Mouse (Mus musculus): ENCODE measurements around the gene Ncstn. TPM values are rescaled to one million over a fixed set of nuclear protein-coding genes. Genes with fewer than 3 reads are reported as not detected.

Gene Ncstn
- polyA plus RNA-seq, 1 experiment from 2014 or later: 91.3 TPM

GRCm38 (mm10) chr1:172094295-172094694, 11.7 kb upstream of the Ncstn start:
- H3K27ac ChIP-seq (replicated peaks; ENCODE audit: low read depth, low read length): no peak overlapping the region
- peaks cover 89% of the 10 kb centered on the region for H3K36me3 ChIP-seq (ENCODE audit: control insufficient read depth, insufficient read depth, low read length)

GRCm38 (mm10) chr1:172093522-172093921, 10.9 kb upstream of the Ncstn start:
- Histone ChIP-seq H3K36me3 (ENCODE audit: control insufficient read depth, insufficient read depth, low read length) (peaks cover 92% of the 10 kb centered on the region), H3K4me2 (ENCODE audit: low read depth, low read length) (no peak overlapping the region), H3K4me1 (ENCODE audit: control insufficient read depth, insufficient read depth, low read length) (no peaks in the 10 kb centered on the region), H3K9ac (ENCODE audit: low read depth, low read length) (no peak overlapping the region), H3K27me3 (replicated peaks; ENCODE audit: control insufficient read depth, insufficient read depth, low read length) (no peaks in the 10 kb centered on the region), H3K27ac (replicated peaks; ENCODE audit: low read depth, low read length) (no peak overlapping the region), H3K4me3 (ENCODE audit: low read depth, low read length) (no peak overlapping the region), H3K9me3 (ENCODE audit: control insufficient read depth, low read length) (no peaks in the 10 kb centered on the region)
- ATAC-seq (ENCODE audit: low read depth) (no peak), DNase-seq (ENCODE audit: low spot score) (no peak)
- 67% methylated on average over 3 of the region's 3 CpGs for WGBS

More at GRCm38 (mm10) chr1:172094295-172094694, 11.7 kb upstream of the Ncstn start:
- DNase-seq (ENCODE audit: low spot score) (no peak), ATAC-seq (ENCODE audit: low read depth) (no peak)
- Histone ChIP-seq H3K4me2 (ENCODE audit: low read depth, low read length) (no peak overlapping the region), H3K27me3 (replicated peaks; ENCODE audit: control insufficient read depth, insufficient read depth, low read length) (no peaks in the 10 kb centered on the region), H3K9me3 (ENCODE audit: control insufficient read depth, low read length) (no peaks in the 10 kb centered on the region), H3K4me3 (ENCODE audit: low read depth, low read length) (no peak overlapping the region), H3K4me1 (ENCODE audit: control insufficient read depth, insufficient read depth, low read length) (no peaks in the 10 kb centered on the region), H3K9ac (ENCODE audit: low read depth, low read length) (no peak overlapping the region)

DNA sequence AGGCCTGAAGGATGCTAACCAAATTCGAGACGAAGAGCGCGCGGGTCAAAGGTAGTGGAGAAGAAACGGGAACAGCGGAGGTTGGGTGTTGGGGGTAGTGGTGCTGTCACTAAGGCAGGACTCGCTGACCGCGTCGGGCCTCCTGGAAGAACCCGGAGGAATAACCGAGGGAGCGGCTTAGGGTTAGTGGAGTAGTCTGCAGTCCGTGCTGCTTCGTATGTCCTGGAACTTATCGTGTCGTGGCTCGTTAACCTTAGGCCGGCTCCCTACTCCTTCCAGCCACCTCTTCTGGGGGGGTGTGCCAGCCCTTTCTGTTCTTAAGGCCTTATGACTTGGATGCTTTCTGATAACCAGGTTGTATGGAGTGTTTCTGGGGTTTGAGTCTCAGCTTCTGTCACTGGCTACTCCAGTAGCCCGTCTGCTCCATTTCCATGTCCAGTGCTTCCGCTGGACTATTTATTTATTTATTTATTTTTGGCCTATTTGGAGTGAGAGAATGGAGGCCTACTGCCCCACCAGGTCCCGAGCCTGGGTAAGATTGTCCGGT, 377 bp upstream of the Ncstn start:
- H3K9me3 ChIP-seq (ENCODE audit: control insufficient read depth, low read length): no peaks in the 10 kb centered on the region
- ATAC-seq (ENCODE audit: low read depth) (peak; percentile 60), DNase-seq (ENCODE audit: low spot score) (no peak)
- peak overlapping the region; percentile 55 for H3K4me3 ChIP-seq (ENCODE audit: low read depth, low read length)
- peak overlapping the region; percentile 60 for H3K27ac ChIP-seq (replicated peaks; ENCODE audit: low read depth, low read length)
- peaks cover 25% of the 10 kb centered on the region for H3K36me3 ChIP-seq (ENCODE audit: control insufficient read depth, insufficient read depth, low read length)
- peak overlapping the region; percentile 67 for H3K4me2 ChIP-seq (ENCODE audit: low read depth, low read length)
- H3K9ac ChIP-seq (ENCODE audit: low read depth, low read length): peak overlapping the region; percentile 85
- no peaks in the 10 kb centered on the region for H3K27me3 ChIP-seq (replicated peaks; ENCODE audit: control insufficient read depth, insufficient read depth, low read length)
- 2% methylated on average over 12 of the region's 24 CpGs for WGBS
- H3K4me1 ChIP-seq (ENCODE audit: control insufficient read depth, insufficient read depth, low read length): peaks cover 13% of the 10 kb centered on the region

DNA sequence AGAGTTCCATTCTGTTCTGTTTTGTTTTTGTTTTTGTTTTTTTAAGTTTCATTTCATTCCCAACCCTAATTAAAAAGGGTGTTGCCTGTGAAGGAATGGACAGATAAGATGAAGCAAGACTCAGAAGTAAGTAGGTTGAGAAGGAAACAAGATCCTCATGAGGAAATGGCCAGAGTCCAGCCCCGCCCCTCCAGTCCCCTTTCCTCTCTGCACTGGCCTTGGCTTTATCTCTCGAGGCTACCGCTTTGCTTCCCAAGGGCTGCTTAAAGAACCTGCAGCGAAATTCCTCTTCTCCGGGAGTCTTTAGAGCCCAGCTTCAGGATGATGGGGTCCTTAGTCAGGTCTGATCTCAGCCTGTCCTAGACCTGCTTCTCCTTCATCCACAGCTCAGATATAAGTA, 4.6 kb downstream of the Ncstn start:
- ATAC-seq (ENCODE audit: low read depth): no peak
- Histone ChIP-seq H3K27ac (replicated peaks; ENCODE audit: low read depth, low read length) (no peak overlapping the region), H3K9ac (ENCODE audit: low read depth, low read length) (no peak overlapping the region), H3K4me1 (ENCODE audit: control insufficient read depth, insufficient read depth, low read length) (no peaks in the 10 kb centered on the region), H3K27me3 (replicated peaks; ENCODE audit: control insufficient read depth, insufficient read depth, low read length) (no peaks in the 10 kb centered on the region), H3K4me3 (ENCODE audit: low read depth, low read length) (no peak overlapping the region), H3K9me3 (ENCODE audit: control insufficient read depth, low read length) (no peaks in the 10 kb centered on the region), H3K4me2 (ENCODE audit: low read depth, low read length) (no peak overlapping the region), H3K36me3 (ENCODE audit: control insufficient read depth, insufficient read depth, low read length) (peaks cover 70% of the 10 kb centered on the region)
- no peak for DNase-seq (ENCODE audit: low spot score)
- WGBS: 77% methylated on average over 5 of the region's 5 CpGs

DNA sequence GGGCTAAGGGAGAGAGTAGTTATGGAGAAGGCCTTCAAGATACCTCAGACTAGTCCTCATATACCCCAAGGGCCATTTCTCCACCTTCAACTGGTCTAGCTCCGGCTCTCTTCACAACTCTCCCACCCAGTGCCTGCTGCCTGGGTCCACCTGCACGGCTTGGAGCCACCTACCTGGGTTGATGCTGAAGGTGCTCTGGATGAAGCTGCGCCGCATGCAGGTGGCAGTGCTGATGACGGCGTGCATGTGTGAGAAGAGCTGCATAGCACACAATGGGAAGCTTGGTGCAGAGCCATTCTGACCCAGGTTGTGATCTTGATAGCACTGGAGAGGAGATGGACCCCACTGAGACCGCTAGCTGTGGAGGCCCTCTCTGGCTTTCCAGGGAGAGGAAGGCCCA, 10.0 kb downstream of the Ncstn start:
- no peak overlapping the region for H3K4me2 ChIP-seq (ENCODE audit: low read depth, low read length)
- no peaks in the 10 kb centered on the region for H3K9me3 ChIP-seq (ENCODE audit: control insufficient read depth, low read length)
- H3K9ac ChIP-seq (ENCODE audit: low read depth, low read length): no peak overlapping the region
- H3K27me3 ChIP-seq (replicated peaks; ENCODE audit: control insufficient read depth, insufficient read depth, low read length): no peaks in the 10 kb centered on the region
- H3K4me1 ChIP-seq (ENCODE audit: control insufficient read depth, insufficient read depth, low read length): no peaks in the 10 kb centered on the region
- 94% methylated on average over 7 of the region's 7 CpGs for WGBS
- no peak overlapping the region for H3K27ac ChIP-seq (replicated peaks; ENCODE audit: low read depth, low read length)
- H3K4me3 ChIP-seq (ENCODE audit: low read depth, low read length): no peak overlapping the region
- H3K36me3 ChIP-seq (ENCODE audit: control insufficient read depth, insufficient read depth, low read length): peaks cover 95% of the 10 kb centered on the region
- DNase-seq (ENCODE audit: low spot score) (no peak), ATAC-seq (ENCODE audit: low read depth) (no peak)

DNA sequence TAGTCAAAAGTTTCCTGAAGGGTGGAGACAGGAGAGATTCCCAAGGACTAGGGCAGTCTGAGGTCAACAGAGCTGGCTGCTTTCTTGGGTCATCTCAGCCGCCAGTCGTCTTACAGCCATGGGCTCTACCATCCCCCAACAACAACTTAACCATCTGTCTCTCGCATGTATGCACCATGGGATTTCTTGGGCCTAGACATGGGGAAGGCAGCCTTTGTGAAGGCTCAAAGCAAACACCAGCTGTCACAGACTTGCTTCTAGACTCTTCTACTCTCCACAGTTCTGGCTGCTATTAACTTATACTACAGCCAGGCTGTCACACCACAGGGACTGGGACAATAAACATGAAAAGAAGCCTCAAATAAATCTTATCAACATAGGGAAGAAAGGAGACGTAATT, 11.0 kb downstream of the Ncstn start:
- Histone ChIP-seq H3K9ac (ENCODE audit: low read depth, low read length) (no peak overlapping the region), H3K4me2 (ENCODE audit: low read depth, low read length) (no peak overlapping the region), H3K27ac (replicated peaks; ENCODE audit: low read depth, low read length) (no peak overlapping the region), H3K27me3 (replicated peaks; ENCODE audit: control insufficient read depth, insufficient read depth, low read length) (no peaks in the 10 kb centered on the region), H3K4me1 (ENCODE audit: control insufficient read depth, insufficient read depth, low read length) (no peaks in the 10 kb centered on the region), H3K36me3 (ENCODE audit: control insufficient read depth, insufficient read depth, low read length) (peaks cover 99% of the 10 kb centered on the region), H3K9me3 (ENCODE audit: control insufficient read depth, low read length) (no peaks in the 10 kb centered on the region), H3K4me3 (ENCODE audit: low read depth, low read length) (no peak overlapping the region)
- WGBS: 62% methylated on average over 4 of the region's 4 CpGs
- peak; percentile 24 for DNase-seq (ENCODE audit: low spot score)
- peak; percentile 56; the same call in 1 of the 2 replicates for ATAC-seq (ENCODE audit: low read depth)

GRCm38 (mm10) chr1:172070227-172070626, 12.4 kb downstream of the Ncstn start:
- no peak for DNase-seq (ENCODE audit: low spot score)
- Histone ChIP-seq H3K4me2 (ENCODE audit: low read depth, low read length) (no peak overlapping the region), H3K27me3 (replicated peaks; ENCODE audit: control insufficient read depth, insufficient read depth, low read length) (no peaks in the 10 kb centered on the region), H3K36me3 (ENCODE audit: control insufficient read depth, insufficient read depth, low read length) (peaks cover 99% of the 10 kb centered on the region), H3K4me3 (ENCODE audit: low read depth, low read length) (no peak overlapping the region), H3K27ac (replicated peaks; ENCODE audit: low read depth, low read length) (no peak overlapping the region), H3K9me3 (ENCODE audit: control insufficient read depth, low read length) (no peaks in the 10 kb centered on the region), H3K9ac (ENCODE audit: low read depth, low read length) (no peak overlapping the region), H3K4me1 (ENCODE audit: control insufficient read depth, insufficient read depth, low read length) (no peaks in the 10 kb centered on the region)
- ATAC-seq (ENCODE audit: low read depth): no peak
- 54% methylated on average over 5 of the region's 6 CpGs for WGBS

DNA sequence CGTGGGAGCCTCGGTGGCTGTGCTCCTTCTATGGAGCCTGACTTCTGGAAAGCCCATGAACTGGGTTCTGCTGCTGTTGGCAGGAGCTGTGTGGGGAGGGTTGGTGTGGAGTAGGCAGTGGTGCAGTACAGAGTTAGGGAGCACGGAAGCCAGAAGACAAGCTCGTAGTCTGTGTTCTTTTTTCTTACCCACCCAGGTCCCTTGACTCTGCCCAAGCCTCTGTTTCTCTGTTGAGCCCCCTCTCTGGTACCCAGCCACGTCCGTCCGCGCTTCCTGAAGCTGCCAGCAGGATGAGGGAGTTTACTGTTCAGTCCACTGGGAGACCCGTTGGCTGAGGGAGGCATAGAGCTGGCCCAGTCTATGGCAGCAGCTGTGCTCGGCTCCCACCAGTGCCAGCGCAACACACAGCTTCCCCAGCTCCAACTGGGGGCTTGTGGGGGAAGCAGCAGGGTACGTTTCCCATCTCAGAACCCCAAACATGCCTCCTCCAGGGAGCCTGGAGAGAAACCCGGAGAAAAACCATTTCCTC, 17.9 kb downstream of the Ncstn start:
- DNase-seq (ENCODE audit: low spot score): no peak
- 62% methylated on average over 13 of the region's 13 CpGs for WGBS
- H3K4me3 ChIP-seq (ENCODE audit: low read depth, low read length): no peak overlapping the region
- no peaks in the 10 kb centered on the region for H3K9me3 ChIP-seq (ENCODE audit: control insufficient read depth, low read length)
- peaks cover 59% of the 10 kb centered on the region for H3K36me3 ChIP-seq (ENCODE audit: control insufficient read depth, insufficient read depth, low read length)
- ATAC-seq (ENCODE audit: low read depth): no peak
- no peaks in the 10 kb centered on the region for H3K27me3 ChIP-seq (replicated peaks; ENCODE audit: control insufficient read depth, insufficient read depth, low read length)
- no peak overlapping the region for H3K9ac ChIP-seq (ENCODE audit: low read depth, low read length)
- 0 out of 2 replicates have a peak overlapping the region, but pooled peaks have one; percentile 3 for H3K27ac ChIP-seq (replicated peaks; ENCODE audit: low read depth, low read length)
- no peaks in the 10 kb centered on the region for H3K4me1 ChIP-seq (ENCODE audit: control insufficient read depth, insufficient read depth, low read length)
- H3K4me2 ChIP-seq (ENCODE audit: low read depth, low read length): no peak overlapping the region
